Mouse (Mus musculus) layer of hippocampus, adult 11-12 months (tissue): ENCODE measurements around the gene Wdr20.
A peak's percentile ranks its signal among the peaks of the same experiment; 100 is the strongest.
"Not testable (repeated sequence)": the region's sequence is repeated elsewhere in the genome, so short reads cannot be mapped to it uniquely, and the experiment has no call there.

Experiments
- DNase-seq: peaks from one replicate; pipeline ENCODE4 v3.0.0; 2022; ENCODE audit warnings: low spot score

Gene Wdr20

DNA sequence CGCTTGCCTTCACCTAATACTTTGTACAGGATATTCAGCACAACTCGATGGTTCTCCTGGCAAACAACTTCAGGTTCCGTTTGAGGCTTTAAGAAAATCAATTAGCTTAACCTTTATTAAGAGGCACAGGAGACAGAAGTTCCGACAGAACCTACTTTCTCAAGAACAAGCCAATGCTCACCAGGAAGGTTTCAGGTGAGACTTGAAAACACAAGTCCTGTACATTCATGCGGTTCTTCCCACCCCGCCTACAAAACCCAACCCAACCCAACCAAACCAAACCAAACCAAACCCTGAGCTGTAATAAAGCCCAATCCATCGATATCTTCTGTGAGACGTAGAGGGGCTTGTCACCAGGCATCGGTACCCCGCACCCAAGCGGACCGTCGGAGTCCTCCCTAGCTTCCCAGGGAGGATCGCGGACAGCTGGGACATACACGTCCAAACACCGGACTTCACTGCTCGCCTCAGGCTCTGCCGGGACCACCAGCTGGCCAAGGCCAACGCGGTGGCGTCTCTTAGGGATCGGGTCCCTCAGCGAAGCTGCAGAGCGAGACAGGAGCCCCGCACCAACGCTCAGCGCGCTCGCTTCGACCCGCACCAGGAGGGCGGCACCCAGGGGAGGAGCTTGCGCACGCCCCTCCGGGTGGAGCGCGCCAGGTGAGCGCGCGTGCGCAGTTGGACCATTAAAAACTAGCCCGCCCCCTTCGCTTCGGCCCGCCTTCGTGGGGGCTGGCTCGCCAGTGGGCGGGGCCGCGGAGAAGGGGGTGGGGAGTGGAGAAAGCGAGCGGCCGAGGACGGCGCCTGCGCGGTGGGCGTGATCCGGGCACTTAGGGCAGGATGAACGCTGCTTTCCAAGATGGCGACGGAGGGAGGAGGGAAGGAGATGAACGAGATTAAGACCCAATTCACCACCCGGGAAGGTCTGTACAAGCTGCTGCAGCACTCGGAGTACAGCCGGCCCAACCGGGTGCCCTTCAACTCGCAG lies at the start of gene Wdr20:
Gene Wdr20, plus strand, starts transcription at position 775 of the 988 bp plus-strand sequence.
- DNase-seq: peak; percentile 97

DNA sequence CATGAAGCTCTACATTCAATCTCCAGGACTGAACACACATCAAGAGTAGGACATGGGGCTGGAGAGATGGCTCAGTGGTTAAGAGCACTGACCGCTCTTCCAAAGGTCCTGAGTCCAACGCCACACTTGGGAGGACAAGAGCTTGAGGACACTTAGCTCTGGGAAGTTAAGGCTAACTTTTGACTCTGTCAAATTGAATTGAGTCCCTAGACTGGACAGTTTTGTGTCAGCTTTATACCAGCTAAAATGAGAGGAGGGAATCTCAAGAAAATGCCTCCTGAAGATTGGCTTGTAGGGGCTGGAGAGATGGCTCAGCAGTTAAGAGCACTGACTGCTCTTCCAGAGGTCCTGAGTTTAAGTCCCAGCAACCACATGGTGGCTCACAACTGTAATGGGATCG lies 48.8 kb upstream of the Wdr20 start:
- DNase-seq: not testable (repeated sequence)

DNA sequence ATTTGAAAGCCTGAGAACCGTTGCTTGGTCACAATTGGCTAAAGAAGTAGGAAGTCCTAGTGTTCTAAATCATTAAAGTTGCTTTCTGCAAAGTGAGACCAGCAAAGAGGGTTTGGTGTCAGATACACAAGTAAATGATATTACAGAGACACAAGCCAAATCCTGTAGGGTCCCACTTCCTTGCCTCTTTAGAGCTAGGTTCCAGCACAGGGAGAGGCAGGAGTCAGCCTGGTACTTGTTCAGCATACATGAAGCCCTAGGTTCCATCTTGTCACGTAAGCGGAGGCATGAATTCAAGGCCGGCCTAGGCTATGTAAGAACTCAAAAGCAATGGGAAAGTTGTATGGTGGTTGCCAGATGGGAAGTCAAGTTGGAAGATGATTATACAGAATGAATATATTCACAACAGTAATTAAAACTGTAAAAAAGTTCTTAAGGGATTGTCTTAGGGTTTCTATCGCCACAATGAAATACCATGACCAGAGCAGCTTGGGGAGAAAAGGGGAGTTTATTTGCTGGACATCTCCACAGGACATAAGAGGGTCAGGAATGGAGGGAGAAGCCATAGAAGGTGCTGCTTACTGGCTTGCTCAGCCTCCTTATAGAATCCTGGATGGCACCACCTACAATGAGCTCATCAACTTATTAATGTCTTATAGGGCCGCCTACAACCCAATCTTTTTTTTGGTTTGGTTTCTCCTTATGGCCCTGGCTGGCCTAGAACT lies 47.7 kb upstream of the Wdr20 start:
- DNase-seq: no peak

DNA sequence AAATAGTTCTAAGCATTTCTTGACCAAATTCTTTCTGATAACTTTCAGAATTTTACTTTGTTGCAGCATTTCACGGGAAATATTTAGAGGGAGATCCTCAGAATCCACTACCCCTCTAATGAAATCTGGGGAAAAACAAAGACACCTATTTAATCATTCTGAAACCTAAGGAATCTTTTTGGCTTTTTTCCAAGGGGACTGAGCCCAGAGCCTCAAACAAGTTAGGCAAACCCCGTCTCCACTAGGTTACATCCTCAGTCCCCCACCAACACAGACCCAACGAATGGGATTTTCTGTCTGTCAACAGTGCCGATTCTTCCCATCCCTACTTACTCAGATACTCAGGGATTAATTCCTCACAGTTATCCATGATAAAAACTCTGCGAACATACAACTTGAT lies 44.4 kb upstream of the Wdr20 start:
- DNase-seq: not testable (repeated sequence)

- peak; percentile 56 for DNase-seq
Measured at GRCm38 (mm10) chr12:110695676-110696171, 42.0 kb upstream of the Wdr20 start.

- peak; percentile 98 for DNase-seq
Measured at GRCm38 (mm10) chr12:110696173-110696974, 41.4 kb upstream of the Wdr20 start.

DNA sequence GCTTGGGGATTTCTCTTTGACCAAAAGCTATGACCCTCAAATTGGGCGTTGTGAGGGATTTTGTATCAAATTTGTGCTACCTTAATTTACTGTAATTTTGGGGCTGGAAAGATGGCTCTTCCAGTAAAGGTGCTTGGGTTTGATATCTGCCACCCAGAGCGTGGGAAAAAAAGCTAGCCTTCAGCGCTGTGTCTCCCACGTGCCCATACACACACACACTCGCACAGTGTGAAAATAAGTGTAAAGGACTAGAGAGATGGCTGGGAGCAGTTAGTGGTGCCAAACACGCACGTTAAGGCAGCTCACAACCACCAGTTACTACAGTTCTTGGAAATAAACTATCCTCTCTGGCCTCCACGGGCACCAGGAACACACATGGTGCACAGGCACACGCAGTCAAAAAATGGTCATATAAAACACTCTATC lies 40.8 kb upstream of the Wdr20 start:
- no peak for DNase-seq

DNA sequence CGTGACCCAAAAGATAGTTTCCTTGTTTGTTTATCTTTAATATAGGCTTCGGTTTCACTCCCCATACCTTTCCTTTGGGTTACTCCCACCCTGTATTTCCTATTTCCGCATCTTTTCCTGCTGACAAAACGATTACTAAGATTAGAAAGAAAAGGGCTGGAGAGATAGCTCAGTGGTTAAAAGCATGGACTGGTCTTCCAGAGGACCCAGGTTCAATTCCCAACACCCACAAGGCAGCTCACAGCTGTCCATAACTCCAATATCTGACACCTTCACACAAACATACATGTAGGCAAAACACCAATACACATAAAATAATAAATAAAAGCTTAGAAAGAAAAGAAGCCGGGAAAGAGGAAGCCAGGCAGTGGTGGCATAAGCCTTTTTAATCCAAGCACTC lies 40.3 kb upstream of the Wdr20 start:
- no peak for DNase-seq

DNA sequence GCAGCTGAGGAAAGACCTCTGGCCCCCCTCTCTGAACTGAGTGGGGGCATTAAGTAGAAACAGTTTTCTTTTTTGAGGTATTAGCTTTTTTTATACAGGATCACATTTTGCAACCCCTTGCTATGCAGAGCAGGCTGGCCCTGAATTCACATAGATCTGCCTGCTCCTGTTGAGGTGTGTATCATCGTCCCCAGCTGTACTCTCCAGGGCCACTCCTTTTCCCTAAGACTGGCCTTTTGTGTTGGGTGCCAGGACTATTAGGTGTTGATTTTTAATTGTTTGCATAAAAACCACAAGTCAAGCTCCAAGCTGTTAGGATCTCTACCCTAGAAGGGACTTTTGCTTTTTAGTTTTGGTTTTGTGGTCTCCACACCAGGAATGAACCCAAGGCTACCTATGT lies 39.7 kb upstream of the Wdr20 start:
- DNase-seq: no peak

- no peak for DNase-seq
Measured at GRCm38 (mm10) chr12:110698523-110699170, 39.1 kb upstream of the Wdr20 start.

DNA sequence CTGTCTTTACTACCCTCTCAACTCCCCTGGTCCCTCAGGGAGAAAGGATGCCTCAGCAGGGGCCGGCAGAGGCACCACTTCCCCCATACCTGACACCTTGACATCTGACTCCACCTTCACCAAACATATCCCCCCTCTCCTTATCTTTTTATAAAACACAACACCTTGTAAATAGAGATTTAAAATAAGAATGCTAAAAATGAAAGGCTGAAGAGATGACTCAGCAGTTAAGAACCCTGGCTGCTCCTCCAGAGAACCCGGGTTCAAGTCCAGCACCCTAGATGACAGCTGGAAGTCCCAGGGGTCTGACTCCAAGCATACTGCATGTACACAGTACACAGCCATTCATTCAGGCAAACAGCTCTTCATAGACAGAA lies 38.6 kb upstream of the Wdr20 start:
- no peak for DNase-seq

GRCm38 (mm10) chr12:110700730-110701129 lies 37.0 kb upstream of the Wdr20 start:
- DNase-seq: no peak

DNA sequence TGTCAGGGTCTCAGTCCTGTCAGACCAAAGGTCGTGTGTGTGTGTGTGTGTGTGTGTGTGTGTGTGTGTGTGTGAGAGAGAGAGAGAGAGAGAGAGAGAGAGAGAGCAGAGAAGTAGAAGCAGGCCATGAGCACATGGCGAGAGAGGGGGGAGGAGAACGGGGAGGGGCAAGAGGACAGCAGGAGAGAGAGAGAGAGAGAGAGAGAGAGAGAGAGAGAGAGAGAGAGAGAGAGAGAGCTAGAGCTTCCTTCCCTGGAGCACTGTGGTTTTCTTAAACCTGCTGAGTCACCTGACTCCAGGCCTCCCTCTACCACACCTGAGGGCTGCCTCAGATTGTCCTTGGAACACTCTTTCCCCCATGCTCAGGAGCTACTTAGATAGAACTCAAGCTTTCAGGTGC lies 36.4 kb upstream of the Wdr20 start:
- not testable (repeated sequence) for DNase-seq

DNA sequence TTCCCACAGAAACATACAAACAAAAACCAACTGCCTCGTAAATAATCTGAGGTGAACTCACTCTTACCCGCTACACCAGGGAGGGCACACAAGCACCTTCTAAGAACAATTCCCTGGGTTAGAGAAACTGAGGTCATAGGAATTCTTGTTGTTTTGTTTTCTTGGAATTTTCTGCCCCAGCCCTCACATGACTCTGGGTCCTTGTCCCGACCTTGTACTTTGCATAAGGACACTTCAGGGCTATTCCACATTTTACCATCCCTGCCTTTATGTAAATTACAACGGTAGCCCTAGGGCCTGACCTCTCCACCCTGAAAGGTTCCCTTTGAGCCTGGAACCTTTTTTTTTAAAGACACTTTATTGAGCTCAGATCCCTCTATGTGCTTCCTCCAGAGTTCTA lies 35.2 kb upstream of the Wdr20 start, which contains the start of gene Hsp90aa1:
Gene Hsp90aa1, minus strand, starts transcription at position 173 of the 400 bp plus-strand sequence.
- no peak for DNase-seq

DNA sequence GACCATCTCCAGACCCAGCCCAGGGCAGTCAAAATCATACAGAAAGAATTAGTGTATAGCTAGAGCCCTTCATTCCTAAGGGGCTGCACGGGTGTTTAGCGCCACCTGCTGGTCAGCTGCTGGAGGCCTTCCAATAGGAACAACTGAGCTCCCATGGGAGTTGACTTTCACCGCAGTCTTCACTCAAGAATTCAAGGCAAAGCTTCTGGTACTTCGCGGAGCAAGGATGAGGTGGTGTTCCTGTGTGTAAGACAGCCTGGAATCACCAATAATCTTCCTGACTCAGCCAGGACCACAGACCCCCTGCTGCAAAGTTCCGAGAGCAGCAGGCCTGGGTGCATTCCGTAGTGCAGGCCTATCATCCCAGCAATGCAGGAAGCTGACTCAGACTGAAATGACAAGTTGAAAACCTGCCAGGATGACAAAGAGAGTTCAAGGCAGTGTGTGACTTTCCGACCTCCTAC lies 34.7 kb upstream of the Wdr20 start:
- DNase-seq: peak; percentile 87

GRCm38 (mm10) chr12:110703682-110704081 lies 34.1 kb upstream of the Wdr20 start:
- no peak for DNase-seq

GRCm38 (mm10) chr12:110705419-110705818 lies 32.3 kb upstream of the Wdr20 start:
- not testable (repeated sequence) for DNase-seq

DNA sequence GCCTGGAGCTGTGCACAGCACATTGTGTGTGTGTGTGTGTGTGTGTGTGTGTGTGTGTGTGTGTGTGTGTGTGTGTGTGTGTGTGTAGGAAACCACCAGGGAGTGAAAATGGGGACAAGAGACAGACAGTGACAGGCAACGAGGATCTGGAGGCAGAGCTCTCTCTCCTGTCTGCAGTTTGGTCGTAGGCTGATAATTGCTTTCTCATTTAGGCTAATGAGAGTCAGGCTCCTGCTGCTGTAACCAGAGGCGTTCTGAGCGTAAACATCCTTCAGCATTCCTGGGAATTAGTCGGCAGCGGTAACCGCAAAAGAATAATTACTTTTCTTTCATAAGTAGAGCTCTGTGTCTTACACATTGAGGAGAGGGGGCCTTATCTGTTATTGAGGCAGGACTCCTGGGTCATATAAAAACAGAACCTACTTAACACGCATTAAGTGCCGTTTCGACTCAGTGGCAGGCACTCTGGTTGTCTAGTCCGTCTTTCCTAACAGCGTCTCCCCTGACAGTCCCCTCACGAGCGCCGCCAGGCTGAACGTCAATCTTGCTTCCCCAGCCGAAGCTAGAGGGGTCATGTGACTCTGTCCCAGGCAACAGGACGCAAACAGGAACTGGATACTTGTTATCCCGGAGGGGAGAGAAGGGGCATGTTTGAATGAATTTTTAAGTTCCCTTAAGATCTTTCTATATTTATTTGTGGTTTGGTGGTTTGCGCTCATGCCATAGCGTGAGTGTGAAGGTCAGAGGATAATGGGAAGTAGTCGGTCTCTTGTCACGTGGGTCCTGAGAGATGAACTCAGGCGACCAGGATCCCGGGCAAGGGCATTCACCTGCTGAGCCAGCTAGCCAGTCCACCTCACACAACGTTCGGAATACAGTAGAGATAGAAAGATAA lies 31.2 kb upstream of the Wdr20 start:
- peak; percentile 37 for DNase-seq

- no peak for DNase-seq
Measured at GRCm38 (mm10) chr12:110707451-110707850, 30.3 kb upstream of the Wdr20 start.

- DNase-seq: no peak
Measured at GRCm38 (mm10) chr12:110711270-110711669, 26.5 kb upstream of the Wdr20 start.
